Mouse (Mus musculus): Measurements from ENCODE around the gene Kcnk15.

Gene Kcnk15

DNA sequence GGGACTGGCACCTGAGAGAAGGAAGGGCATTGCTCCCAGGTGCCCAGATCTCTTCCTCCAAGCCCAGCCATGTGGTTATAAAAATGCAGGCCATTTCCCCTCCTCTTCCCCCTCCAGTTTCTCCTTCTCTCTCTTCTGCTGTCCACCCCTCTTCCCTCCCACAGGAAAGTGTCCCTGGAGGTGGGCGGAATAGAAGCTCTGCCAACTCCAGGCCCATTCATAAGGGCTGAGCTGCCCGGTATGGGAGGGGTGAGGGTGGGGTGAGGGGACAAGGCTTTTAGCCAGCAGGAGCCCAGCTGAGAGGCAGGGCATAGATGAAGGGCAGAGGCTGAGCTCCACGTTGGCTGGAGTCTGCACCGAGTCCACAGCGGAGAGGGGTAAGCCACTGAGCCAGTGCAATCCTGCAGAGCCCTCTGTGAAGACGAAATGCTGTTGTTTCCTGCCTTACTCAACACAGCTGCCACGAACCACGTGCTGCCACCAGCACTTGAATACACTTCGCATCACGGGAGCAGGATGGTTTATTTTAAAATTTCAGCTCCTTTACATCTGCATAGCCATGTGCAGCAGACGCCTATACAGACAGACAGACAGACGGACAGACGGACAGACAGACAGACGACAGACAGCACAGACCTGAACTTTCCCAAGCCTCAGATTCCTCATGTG is 23.5 kb downstream of the Kcnk15 start:
- DNase-seq: no peak

DNA sequence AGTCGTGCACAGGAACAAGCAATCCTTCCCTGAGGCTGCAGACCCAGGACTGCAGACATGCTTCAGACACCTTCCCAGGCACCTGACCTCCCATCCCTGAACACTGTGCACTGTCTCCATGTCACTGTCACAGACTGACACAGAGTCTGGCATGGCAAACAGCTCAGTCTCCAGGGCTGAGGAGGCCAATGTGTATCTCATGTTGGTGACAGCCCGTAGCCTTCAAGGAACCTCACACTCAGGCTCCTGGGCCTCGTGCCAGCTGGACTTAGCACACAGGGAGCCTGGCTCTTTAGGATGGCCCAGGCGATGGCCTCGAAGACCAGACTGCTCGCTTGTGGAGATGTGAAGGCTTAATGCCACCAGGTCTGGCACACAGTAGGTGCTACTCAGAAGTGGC is 27.4 kb downstream of the Kcnk15 start:
- DNase-seq: peak; percentile 63

DNA sequence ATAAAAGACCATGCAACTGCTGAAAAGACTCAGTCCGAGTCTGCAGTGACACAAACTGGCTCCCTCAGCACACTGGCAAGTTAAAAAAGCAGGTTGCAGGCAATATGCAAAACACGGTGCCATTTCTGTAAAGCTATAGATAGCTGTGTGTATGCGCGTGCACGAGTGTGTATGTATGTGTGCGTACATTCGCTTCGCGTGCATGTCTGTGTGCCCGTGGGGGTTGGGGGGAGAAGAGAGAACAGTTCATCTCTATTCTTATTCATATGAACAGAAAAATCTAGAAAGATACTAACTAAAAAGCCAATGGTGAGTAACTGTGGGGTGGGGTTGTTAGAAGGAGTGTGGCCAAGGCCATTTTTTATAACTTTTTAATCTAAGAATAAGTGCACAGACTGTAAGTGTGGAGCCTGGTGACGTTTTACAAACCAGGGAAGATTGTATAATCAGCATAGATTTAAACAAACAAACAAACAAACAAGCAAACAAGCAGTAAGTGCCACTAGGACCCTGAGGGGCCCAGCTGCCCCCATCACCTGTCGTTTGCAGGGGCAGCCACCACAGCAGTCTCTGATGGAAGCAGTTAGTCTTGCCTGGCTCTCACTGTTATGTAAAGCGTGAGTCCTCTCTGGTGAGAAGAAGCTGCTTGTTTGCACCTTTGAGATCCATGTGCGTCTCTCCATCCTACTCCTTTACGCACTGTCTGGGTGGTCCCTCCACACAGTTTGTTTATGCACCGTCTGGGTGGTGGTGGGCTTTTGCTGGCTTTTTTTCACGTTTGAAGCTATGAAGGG is 29.6 kb downstream of the Kcnk15 start:
- DNase-seq: no peak

DNA sequence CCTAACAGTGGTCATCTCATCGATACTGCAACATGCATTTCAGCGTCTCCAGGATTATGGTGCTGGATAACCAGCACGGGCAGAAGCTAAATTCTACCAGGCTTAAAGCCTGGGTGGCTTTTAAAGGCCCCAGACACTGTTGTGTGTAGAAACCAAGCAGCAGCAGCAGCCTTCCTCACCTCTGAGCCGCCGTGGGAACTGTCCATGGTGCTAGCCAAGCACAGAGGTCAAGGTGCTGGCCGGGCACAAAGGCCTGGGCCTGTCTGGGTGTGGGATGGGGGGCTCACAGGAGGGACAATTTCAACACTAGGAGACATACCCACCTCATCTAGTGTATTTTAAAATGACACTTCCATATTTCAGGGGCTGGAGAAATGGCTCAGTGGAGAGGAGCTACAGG is 36.0 kb downstream of the Kcnk15 start:
- DNase-seq: no peak

DNA sequence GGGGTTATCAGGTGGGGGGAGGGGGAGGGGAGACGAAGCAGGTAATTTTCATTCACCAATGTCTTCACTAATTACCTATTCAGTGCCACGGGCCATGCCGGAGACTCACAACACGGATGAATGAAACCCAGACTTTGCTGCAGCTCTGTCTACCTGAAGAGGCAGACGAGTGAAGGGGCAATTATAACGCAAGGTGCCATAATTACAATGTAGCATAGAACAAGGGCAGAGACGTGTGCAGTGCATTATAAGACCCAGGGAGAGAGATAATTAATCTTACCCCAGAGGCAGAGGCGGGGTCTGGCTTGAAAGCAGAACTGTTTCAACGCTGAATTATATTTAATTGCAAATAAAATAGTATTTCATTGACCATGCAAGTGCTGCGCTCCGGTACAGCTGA is 37.1 kb downstream of the Kcnk15 start:
- no peak for DNase-seq

DNA sequence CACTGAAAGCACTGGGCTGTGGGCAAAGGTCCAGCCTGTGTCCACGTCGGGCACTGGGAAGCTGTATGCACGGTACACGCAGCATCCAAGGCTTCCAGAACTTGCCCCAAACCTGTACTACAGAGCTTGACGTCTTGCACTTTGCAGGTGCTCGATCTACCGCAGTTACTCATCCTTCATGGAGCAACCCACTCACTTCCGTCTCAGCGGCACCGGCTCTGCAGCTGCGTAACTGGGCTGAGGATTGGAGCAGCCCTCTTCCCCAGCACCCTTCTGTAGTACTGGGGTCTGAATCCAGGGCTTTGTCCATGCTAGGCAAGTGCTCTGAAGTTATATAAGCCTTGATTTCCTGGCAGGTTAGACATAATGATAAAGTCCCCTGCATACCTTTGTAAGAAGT is 37.8 kb downstream of the Kcnk15 start:
- DNase-seq: no peak

DNA sequence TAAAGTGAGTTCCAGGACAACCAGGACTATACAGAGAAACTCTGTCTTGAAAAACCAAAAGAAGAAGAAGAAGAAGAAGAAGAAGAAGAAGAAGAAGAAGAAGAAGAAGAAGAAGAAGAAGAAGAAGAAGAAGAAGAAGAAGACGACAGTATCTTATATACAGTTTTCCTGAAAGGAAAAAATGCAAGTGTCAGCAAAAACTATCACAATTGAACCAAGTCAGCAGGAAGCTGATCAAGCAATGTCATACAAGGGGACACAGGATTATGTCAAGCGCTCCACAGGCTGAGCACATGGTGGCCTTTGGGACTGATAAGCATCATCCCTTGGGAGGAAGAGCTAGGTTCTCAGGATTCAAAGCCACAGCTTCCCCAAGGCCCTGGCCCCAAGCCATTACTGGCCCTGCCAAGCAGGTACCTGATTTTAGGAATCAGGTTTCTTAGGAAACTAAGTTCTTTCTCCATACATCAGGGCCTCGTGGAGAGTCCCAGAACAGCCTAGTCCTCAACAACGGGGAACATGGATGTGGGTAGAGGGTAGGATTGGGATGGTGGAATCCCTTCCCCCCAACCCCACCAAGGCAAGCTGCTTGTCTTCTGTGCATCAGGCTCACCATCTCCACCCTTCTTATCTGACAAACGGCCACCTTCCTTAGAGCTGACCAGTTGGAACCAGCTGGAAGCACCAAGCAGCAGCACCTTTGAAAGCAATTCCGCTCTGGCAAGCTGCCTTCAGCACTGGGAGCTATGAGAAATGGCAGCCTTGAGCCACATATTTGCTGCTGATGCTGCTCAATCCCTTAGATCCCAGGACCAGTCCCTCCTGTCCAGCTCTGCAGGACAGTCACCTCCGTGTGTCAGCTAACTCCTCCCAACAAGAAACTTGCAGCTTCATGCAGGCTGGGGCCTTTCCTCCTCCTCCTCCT is 40.3 kb downstream of the Kcnk15 start:
- no peak for DNase-seq

DNA sequence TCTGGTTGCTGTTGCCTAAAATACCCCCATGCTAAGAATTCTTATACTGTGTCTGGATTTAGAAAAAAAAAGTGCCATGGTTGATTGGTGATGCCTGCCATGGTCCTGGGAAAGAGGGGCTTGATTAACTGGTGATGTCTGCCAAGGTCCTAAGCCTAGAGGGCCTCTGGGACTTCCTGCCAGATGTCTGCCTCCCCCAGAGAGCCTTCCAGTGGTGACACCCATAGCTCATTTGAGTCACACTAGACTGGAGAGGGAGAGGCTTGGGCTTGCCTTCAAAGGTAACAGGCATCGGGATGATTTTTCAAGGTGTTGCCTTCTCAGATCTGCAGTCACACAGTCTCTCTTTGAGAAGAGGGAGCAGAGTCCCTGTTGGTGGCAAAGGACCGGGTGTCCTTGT is 41.7 kb downstream of the Kcnk15 start:
- no peak for DNase-seq

DNA sequence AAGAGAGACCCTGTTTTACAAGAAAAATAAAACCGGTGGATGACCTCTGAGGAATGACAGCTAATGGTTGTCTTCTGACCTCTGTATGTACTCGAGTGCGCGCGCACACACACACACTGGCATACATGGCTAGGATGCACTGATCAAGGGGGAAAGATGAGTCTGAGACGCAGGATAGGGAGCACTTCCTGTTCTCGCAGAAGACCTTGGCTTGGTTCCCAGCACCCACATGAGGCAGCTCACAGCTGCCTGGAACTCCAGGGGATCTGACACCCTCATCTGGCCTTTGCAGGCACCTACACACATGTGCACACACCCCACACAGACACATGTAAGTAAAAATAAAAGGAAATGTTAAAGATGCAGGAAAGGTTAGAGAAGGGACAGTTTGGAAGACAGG is 43.6 kb downstream of the Kcnk15 start:
- DNase-seq: no peak

DNA sequence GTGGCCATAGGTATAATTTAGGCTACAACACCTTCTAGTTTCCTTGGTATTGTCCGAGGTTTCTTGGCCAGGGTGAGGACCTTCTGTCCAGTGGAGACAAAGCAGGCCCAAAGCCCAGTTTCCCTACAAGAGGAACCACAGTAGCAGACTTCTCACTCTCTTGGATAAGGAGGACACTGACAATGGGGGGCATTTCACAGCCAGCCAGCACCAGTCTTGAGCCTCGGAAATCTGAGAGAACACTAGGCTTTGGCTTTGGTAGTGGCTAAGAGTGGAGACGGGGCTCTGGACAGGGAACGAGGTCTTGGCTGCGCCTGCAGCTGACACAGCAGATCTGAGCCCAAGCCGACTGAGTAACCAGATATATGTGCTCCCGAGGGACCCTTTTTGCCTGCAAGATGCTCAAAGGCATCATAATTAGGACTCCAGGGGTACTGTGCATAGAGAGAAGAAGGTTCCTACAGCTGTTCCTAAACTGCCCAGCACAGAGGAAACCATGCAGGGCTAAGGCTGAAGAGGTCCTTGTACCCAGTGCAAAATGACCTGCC is 44.6 kb downstream of the Kcnk15 start:
- DNase-seq: no peak

DNA sequence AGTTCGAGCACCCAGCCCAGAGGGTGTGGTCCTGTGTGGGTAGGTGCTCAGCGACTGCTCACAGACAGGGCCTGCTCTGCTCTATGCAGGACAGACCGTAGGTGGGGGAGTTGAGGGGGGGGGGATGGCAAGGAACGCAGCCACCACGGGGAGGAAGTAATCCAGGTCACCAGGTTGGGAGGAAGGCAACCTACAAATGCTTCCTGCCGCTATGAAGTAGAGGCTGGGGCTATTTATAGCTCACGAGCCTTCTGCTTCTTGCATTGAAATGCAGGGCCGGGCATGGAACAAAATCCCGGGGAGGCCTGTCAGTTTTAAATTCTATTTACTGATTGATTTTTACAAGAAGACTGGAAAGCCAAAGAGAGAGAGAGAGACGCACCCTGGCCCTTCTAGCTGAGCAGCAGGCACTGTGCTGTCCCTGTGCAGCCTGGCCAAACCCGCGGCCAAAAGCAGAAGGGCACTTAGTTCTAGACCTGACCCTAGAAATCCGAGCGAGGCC is 46.5 kb downstream of the Kcnk15 start:
- peak; percentile 52 for DNase-seq

DNA sequence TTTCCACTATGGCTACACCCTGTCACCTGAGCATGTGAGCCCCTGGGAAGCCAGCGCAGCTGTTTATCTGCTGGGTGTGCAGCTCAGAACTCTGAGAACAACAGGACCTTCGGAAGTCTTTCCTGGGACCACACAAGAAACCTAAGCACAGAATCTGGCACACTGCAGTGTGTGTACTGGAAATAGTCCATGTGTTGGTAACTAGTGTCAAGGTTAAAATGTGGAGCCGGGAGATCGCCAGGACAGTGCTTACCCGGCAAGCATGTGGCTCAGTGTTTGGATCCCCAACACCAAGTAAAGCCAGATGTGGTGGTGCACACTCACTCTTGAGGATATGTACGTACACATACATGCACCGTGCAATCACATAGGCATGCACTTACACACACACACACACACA is 47.6 kb downstream of the Kcnk15 start:
- DNase-seq: no peak

DNA sequence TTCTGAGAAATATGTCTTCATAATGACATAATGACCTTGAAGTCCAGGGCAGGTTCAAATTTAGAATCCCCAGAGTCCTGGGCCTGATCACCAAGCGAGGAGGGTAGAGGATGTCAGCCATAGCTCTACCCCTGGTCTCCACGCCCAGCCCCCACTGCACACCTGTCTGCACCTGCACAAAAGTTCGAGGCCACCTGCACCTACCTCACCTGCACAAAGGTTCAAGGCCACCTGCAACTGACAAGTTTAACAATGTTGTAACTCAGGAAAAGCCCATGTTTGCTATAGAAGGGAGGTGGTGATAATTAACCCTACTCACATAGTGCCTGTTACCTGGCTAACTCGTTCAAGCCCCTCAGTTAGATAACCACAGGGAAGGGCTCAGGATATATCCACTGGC is 49.0 kb downstream of the Kcnk15 start:
- no peak for DNase-seq

DNA sequence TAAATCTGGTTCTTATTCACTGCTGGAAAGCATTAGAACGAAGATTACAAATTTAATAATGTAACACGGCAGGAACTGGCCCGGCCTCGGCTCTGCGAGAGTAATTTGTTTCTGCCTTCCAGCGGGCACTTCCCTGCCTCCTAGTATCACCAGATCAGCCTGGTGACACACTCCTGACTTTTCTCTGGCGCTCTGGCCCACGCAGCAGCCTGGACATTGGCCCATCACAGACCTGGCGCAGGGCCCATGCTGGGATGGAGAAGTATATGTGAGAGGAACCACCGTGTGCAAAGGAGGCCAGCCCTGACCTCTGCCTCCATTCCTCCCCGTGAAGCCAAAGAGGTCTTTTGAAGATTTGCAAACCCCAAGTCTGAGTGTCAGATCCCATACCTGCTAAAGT is 50.0 kb downstream of the Kcnk15 start:
- peak; percentile 73 for DNase-seq

DNA sequence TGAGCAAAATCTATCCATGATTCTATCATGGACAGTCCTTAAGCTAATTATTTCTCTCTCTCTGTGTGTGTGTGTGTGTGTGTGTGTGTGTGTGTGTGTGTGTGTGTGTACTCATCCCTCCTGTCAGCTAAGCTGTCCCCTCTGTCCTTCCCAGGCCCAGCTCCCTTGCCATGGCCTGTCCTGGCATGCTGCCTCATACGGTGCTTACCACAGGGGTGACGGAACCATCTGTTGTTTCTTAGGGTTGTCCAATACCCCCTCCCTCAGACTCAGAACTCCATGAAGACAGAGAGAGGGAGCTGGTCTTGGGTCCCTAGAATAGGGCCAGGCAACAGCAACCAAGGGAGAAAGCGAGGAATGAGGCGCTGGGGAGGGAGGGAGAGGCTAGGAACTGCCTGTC is 50.9 kb downstream of the Kcnk15 start:
- peak; percentile 69 for DNase-seq

DNA sequence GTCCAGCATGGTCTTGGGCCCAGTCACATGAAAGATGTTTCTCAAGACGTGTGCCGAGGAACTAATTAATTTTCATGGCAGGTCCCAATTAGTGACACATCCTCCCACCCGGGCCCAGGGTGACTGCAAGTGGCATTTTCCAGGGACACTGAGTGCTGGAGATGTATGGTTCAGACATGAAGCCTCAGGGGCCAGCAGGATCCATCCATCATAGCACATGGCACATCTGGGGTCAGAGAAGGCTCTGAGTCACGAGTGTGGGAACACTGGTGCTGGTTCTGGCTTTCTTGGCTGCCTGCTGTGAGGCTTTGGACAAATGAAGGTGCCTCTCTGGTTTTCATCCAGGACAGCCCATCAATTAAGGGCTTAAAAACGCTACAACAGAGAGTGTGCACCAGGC is 53.7 kb downstream of the Kcnk15 start:
- DNase-seq: no peak
